Mouse (Mus musculus): ENCODE results near the gene Stox2.

GRCm38 (mm10) chr8:47285435-47285834 is 160.7 kb downstream of the Stox2 start:
- TF ChIP-seq CTCF (IDR thresholded peaks at IDR 0.05) (no peak), EP300 (IDR thresholded peaks at IDR 0.05) (no peak)

Data from lung, postnatal 0 days (tissue).